Mouse (Mus musculus) activated CD4-positive, CD25-positive, alpha-beta regulatory T cell (primary cell): ENCODE data around the gene Mad2l1bp. TPM values are rescaled to one million over a fixed set of nuclear protein-coding genes. Genes with fewer than 3 reads are reported as not detected.

ENCODE experiments used
- polyA plus RNA-seq, 2 experiments: library from polyadenylated mRNA; unstranded; fragments of 100-300 nt; shearing (Covaris generic); gene quantifications; one replicate each; pipeline ENCODE4 v1.2.1; 2017

The Mad2l1bp gene
- polyA plus RNA-seq, result 10 to 100 TPM; 53.3 to 59.9 TPM

GRCm38 (mm10) chr17:46152847-46153782 is at the start of gene Mad2l1bp:
Gene Mad2l1bp, minus strand, starts transcription at chr17:46153553.

GRCm38 (mm10) chr17:46202421-46203071 is 49.2 kb upstream of the Mad2l1bp start, which contains the start of the genes Polh and Xpo5:
Gene Polh, minus strand, starts transcription at chr17:46202645.
Gene Xpo5, plus strand, starts transcription at chr17:46202782.

GRCm38 (mm10) chr17:46160686-46161085 is 7.3 kb upstream of the Mad2l1bp start, which contains the start of gene Gtpbp2:
Gene Gtpbp2, plus strand, starts transcription at chr17:46161032.

GRCm38 (mm10) chr17:46143578-46144423 is 9.6 kb downstream of the Mad2l1bp start, which contains the start of gene Rsph9:
Gene Rsph9, minus strand, starts transcription at chr17:46144216.

GRCm38 (mm10) chr17:46110402-46111289 is 42.7 kb downstream of the Mad2l1bp start, which contains the start of gene Mrps18a:
Gene Mrps18a, plus strand, starts transcription at chr17:46110986.

Other genes with a start within 250 kb of the Mad2l1bp start
- gene Vegfa, start 121.2 kb downstream of the Mad2l1bp start, polyA plus RNA-seq, result under 1 TPM in 1 of 2 experiments, not detected in 1; 0.88 TPM
- 10 to 100 TPM; 82.4 to 96.8 TPM for gene Mrps18a, start 42.6 kb downstream of the Mad2l1bp start, polyA plus RNA-seq
- 1 to 10 TPM in 1 of 2 experiments, under 1 TPM in 1; 0.45 to 2.1 TPM for gene Rsph9, start 9.3 kb downstream of the Mad2l1bp start, polyA plus RNA-seq
- gene Gtpbp2, start 7.5 kb upstream of the Mad2l1bp start, polyA plus RNA-seq, result 10 to 100 TPM; 81.7 to 84.5 TPM
- 1 to 10 TPM; 6.2 to 6.3 TPM for gene Polh, start 49.1 kb upstream of the Mad2l1bp start, polyA plus RNA-seq
- 10 to 100 TPM; 33.3 to 33.6 TPM for gene Xpo5, start 49.2 kb upstream of the Mad2l1bp start, polyA plus RNA-seq
- 10 to 100 TPM; 39.4 to 64.3 TPM for gene Polr1c, start 94.5 kb upstream of the Mad2l1bp start, polyA plus RNA-seq
- gene Yipf3, start 94.5 kb upstream of the Mad2l1bp start, polyA plus RNA-seq, result 100 to 1,000 TPM; 171 to 238 TPM
- gene Lrrc73, start 100.0 kb upstream of the Mad2l1bp start, polyA plus RNA-seq, result under 1 TPM; 0.18 to 0.33 TPM
- gene Tjap1, start 129.5 kb upstream of the Mad2l1bp start, polyA plus RNA-seq, result 10 to 100 TPM; 23.2 to 28.3 TPM
- under 1 TPM in 1 of 2 experiments, not detected in 1; 0.14 TPM for gene Dlk2, start 143.9 kb upstream of the Mad2l1bp start, polyA plus RNA-seq
- gene Abcc10, start 174.8 kb upstream of the Mad2l1bp start, polyA plus RNA-seq, result 1 to 10 TPM; 4.2 to 6.3 TPM
- 1 to 10 TPM; 5.5 to 8.9 TPM for gene Zfp318, start 230.2 kb upstream of the Mad2l1bp start, polyA plus RNA-seq